Mouse (Mus musculus): ENCODE results near the gene Plcb2. TPM values are rescaled to one million over a fixed set of nuclear protein-coding genes. Genes with fewer than 3 reads are reported as not detected.

The Plcb2 gene
- total RNA-seq, 2 experiments from 2014 or later, result 2.4 to 2.8 TPM

DNA sequence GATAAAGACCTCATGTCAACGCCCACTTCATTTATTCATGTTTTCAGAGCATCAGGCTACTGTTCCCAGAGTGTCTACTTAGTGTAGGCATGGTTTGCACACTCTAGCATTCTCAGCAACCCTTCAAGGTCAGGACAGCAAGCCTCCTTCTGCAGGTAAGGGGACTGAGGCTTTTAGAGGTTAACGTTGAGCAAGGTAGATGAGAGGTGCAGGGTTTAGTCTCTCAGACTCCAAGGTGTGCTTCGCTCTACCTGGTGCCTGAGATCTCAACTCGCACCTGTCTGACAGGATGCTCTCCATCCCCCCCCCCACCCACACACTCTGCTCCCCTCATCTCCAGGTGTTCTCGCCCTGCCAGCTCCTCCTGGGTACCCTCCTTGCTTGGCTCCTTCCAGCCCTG is 25.9 kb upstream of the Plcb2 start:
- intact Hi-C loops (cut with DNase I), result no loop called here
- DNase-seq (ENCODE audit: low spot score in 2 of 2), result no peak

DNA sequence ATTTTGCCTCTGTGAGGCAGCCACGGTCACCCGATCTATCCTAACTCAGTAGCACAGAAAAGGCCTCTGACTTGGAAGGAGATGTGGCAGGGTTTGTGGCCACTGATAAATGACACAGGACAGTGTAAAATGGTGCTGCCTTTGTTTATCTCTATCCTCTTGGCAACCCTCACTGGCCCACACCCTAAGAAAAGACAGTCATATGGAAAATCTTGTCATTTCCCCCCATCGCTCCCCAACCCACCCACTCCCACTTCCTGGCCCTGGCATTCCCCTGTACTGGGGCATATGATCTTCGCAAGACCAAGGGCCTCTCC is 24.5 kb upstream of the Plcb2 start:
- no peak for DNase-seq (ENCODE audit: low spot score in 2 of 2)
- intact Hi-C loops (cut with DNase I), result no loop called here

DNA sequence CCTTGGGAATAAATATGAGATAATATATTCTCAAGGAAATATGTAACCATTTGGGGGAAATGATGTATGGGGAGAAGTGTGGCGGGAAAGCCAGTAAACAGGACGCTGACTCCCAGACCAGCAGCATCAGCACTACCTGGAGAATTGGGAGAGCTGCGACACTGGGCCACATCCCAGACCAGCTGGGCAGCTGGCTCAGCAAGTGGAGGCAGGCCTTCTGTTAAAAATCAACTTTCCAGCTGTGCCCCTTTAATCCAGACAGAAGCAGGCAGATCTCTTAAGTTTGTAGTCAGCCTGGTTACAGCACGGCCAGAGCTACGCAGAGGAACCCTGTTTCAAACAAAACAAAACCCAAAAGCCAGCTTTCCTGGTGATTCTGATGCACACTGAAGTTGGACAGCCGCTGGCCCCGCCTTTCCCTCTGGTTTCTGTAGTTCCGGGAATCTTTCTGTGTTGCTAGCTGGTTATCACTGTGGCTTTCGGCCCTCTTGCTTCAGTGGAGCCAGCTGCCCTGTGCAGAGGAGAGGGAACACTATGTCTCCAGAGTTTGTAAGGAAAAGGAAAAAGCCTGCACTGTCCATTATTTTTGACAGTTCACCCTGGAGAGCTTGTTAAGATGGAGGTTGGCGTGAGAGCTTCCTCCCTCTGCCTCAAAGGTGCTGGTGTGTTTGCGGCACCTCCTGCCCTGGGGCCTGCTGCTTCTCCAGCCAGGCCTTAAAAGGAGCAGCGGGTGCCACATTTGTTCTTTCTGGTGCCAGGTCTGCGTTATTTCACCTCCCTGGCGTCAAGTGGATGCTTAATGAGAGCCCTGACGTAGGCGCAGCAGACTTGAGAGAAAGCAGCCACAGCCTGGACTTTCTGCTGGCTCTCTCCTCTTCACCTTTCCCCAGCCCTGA is 23.9 kb upstream of the Plcb2 start:
- intact Hi-C loops (cut with DNase I), result no loop called here
- no peak for DNase-seq (ENCODE audit: low spot score in 2 of 2)

DNA sequence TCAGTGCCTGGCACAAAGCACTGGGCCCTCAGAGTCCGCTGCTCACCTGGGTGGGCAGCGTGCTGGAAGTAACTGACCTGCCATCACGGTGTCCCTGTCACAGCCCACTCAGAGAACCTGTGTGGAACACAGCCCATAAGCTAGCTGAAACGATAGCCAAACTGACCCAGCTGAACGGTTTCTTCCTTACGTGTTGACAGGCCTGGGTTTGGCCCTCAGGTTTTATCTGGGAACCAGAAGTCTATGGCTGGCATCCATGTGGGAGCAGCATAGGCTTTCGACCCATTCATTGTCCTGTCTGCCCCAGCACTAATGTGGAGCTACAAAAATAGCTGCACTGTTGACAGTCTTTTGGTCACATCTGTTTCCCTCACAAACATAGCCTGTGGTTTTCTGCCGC is 22.2 kb upstream of the Plcb2 start:
- intact Hi-C loops (cut with DNase I), result no loop called here
- no peak for DNase-seq (ENCODE audit: low spot score in 2 of 2)

DNA sequence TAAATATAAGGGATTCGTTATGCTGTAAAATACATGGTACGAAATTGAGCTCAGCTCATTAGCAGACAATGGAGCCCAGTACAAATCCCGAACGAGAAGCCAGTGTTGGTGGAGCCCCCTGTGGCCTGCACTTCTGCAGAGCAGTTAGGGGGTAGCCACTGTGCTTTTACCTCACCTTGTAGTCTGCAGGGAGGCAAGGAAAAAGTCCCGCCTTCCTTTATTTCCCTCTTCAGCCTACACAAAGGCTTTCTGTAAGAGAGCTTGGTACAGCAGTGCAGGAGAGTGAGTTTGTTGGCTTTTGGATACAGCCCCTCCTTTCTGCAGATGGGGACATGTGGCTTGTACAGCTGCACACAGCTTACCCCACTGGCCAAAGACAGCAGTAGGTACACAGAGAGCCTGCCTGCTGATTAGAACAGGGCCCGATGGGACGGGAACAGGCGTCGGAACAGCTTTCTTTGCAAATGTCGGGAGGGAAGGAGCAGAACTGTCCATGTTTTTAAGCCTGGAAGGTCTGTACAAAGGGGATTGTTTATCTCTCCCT is 21.2 kb upstream of the Plcb2 start:
- intact Hi-C loops (cut with DNase I), result loop anchor here (10.0 kb wide), 1 partner anchor 265 kb away; no protein-coding TSS in a partner anchor
- DNase-seq (ENCODE audit: low spot score in 2 of 2), result no peak

DNA sequence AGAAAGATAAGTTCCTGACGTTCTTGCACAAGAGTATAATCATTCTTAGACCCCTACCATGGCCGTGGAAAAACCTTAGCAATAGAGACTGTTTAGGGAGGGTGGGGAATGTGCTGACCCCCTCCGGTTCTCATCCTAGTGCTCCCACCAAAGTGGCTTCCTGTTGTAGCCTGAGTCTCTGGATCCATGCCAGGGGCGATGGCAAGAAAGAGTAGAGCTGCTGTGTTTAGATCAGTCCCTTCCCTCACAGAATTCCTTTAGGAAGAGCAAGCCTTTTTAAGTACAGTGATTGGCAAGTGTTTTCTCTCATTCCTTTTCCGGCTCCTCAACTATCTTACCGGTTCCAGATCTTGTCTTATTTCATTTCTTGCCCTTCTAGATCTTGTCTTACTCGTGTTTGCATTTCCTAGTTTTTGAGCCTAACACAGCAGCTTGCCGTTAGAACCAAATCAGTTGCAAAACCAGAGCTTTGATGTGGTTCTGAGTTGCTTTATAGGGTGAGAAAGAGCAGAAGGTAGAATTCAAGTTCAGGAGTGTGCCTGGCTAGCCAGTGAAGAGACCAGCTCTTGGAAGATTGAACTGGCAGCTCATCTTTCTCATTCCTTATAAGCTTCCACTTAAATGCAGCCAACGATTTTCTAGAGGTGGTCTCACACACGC is 19.2 kb upstream of the Plcb2 start:
- DNase-seq (ENCODE audit: low spot score in 2 of 2), result no peak
- intact Hi-C loops (cut with DNase I), result loop anchor here (10.0 kb wide), 1 partner anchor 263 kb away; no protein-coding TSS in a partner anchor

DNA sequence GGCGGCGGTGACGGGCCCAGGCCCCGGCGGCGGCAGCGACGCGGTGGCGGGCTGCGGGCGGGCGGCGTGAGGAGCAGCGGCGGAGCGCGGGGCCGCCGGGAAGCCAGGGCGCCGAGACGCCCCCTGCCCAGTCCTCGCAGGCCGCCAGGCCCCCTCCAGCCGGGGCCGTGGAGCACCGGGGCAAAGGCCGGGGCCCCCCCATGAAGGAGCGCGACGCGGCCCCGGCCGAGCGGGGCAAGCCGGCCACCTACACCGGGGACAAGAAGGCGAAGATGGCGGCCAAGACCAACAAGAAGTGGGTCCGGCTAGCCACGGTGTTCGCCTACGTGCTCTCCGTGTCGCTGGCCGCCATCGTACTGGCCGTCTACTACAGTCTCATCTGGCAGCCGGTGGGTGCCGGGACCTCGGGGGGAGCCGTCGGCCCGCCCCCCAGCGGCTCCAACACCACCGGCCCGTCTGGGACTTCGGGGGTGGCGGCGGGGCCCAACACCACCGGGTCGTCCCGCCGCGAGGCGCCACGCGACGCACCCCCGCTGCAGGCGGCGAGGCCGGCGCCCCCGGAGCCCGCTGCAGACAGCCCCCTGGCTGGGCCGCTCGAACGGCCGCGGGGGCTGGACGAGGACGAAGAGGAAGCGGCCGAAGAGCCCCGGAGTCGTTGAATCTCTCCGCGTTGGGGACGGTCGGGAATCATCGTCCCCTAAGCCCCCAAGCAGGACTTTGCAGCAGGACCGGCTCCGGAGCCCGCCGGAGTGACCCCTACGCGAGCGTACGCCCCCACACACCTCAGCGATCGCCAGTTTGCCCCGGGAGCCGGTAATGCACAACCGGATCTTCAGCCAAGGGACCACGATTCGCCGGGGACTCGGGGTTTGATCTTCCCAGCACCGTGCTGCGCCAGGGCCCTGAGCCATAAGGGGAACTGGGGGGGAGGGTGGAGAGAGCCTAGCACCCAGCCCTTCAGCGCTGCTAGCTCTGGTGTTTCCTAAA is 18.0 kb upstream of the Plcb2 start:
- DNase-seq (ENCODE audit: low spot score in 2 of 2), result no peak
- intact Hi-C loops (cut with DNase I), result loop anchor here (2.0 to 10.0 kb wide), 3 partner anchors 33 to 261 kb away; partner anchors contain the start of gene Disp2

DNA sequence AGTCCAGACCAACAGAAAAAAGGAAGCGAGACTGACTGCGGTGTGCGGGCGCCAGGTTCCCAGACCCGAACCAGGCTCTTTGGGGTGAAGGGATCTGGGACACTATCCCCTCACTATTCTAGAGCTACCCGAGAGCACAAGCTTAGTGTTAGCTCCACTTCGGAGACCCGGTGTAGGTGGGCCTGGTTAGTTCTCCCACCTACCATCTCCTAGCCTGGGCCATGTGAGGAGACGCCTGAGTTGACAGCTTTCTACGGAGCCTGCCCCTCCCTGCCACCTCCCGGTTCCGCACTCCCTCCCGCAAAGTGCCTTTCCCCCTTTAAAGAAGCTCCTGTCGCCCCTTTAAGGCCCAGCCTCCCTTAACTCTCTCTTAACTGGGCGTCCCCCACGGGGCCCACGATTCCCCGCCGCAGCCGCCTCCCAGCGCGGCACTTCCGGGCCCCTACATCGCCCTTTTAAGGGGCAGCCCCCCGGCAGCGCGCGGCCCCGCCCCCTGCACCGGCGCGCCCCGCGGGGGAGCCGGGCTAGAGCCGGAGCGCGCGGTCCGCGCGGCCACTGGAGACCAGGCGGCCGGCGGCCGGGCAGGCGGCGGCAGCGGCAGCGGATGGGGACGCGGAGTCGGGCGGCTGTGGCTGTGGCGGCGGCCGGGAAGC is 17.1 kb upstream of the Plcb2 start, which contains the start of gene Inafm2:
Gene Inafm2 (plus strand): TSS at position 527 of the 653 bp plus-strand sequence.
- DNase-seq (ENCODE audit: low spot score in 2 of 2), result peak; percentile 85 to 91
- intact Hi-C loops (cut with DNase I), result loop anchor here (2.0 to 10.0 kb wide), 3 partner anchors 33 to 261 kb away; partner anchors contain the start of gene Disp2

DNA sequence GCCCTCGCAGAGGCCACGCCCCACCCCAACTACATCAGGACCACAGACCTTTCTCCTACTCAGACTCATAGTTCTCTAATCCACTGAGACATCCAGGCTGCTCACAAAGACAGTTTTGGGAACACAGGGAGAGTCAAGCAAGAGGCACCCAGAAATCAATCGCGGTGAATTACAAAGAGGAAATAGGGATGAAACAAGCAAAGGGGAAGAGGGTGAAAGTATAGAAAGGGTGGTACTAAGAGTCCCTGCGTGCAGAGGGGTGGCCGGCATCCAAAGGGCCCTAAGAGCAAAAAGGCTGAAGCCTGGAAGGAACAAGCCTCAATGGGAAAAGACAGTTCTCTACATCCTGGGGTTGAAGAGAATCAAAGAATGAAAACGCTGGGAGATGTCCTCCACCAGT is 16.4 kb upstream of the Plcb2 start:
- DNase-seq (ENCODE audit: low spot score in 2 of 2), result no peak
- intact Hi-C loops (cut with DNase I), result loop anchor here (2.0 to 10.0 kb wide), 3 partner anchors 34 to 260 kb away; partner anchors contain the start of gene Disp2

DNA sequence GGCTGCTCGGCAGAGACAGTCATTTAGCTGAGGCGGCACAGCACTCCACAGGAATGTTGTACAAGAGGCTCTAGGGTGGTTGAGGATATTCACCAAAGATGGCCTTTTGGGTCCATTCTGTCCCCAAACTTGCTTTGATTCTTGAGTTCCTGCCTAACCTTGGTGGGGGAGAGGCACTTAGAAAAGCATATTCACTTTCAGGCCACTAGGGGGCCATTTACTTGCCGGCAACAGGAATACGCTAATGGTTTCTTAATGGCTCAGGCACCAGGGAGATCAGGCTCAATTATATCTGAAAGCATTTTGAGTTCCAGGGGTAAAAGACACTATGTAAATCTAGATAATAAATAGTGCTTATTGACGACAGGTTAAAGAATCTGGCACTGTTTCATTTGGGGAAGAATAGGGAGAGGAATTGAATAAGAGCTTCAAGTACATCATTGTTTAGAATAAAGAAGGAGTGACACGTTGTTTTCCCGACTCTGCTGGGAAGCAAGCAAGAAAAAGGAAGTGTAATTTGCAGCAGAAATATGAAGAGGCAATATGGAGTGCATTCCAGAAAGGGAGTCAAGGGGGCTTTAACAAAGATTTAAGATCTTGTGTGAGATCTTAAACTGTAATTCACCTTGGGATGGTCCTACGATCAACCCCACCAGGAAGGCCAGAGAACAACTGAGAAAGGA is 15.2 kb upstream of the Plcb2 start:
- intact Hi-C loops (cut with DNase I), result loop anchor here (10.0 kb wide), 1 partner anchor 259 kb away; no protein-coding TSS in a partner anchor

DNA sequence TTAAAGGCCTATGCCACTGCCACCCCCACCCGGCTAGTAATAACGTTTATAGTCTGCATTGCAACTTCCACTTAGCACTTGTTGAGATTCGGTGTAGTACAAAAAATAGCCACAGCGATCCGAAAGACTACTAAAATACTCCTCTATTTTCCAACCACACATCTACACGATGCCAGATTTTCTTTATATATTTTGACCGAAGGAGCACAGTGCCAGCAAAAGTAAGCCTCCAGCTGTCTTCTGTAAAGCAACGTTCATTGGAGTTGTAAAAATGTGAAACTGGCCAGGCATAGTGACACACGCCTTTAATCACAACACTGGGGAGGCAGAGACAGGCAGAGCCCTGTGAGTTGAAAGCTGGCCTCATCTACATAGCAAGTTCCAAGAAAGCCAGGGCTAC is 12.9 kb upstream of the Plcb2 start:
- peak in 1 of 2 experiments; percentile 65 for DNase-seq (ENCODE audit: low spot score in 2 of 2)
- intact Hi-C loops (cut with DNase I), result loop anchor here (10.0 kb wide), 1 partner anchor 256 kb away; no protein-coding TSS in a partner anchor

More for the DNA sequence above, 15.2 kb upstream of the Plcb2 start:
- peak in 1 of 2 experiments; percentile 58 for DNase-seq (ENCODE audit: low spot score in 2 of 2)

DNA sequence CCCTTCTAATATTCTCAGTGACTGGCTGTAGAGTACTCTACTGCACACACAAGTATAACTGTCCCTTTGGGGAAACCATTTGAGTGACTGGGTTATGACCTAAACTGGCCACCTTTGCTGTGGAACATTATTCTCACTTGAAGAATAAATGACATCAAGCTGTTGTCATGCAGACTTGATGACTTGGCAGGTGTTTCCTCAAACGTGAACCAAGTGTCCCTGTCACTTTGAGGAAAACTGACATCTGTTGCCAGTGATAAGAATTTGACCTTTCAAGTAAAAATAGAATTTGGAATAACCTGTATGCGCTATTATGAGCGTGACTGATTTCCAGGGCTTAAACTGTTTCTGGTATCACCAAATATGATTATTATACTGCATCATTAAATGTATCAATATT is 12.1 kb upstream of the Plcb2 start:
- DNase-seq (ENCODE audit: low spot score in 2 of 2), result no peak
- intact Hi-C loops (cut with DNase I), result loop anchor here (10.0 kb wide), 1 partner anchor 256 kb away; no protein-coding TSS in a partner anchor

DNA sequence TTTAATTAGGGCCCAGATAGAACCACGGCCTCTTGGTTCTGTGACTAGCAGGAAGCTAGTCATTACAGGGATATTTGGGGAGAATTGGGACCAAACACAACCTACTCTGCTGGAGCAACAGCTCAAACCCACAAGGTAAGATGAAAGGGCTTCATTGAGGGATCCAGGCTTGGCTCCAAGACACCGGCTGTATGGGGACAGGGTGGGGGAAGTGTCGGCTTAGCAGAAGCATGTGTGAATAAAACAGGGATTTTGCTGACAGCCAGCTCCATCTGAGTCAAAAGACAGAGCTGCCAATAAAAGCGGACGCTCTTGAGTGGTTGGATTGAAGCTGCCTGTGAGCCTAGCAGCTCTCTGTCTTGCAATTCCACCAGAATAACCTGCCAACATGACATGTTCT is 5.1 kb upstream of the Plcb2 start:
- DNase-seq (ENCODE audit: low spot score in 2 of 2), result peak; percentile 62 to 67
- intact Hi-C loops (cut with DNase I), result loop anchor here (5.0 kb wide), 1 partner anchor 96 kb away; no protein-coding TSS in a partner anchor

DNA sequence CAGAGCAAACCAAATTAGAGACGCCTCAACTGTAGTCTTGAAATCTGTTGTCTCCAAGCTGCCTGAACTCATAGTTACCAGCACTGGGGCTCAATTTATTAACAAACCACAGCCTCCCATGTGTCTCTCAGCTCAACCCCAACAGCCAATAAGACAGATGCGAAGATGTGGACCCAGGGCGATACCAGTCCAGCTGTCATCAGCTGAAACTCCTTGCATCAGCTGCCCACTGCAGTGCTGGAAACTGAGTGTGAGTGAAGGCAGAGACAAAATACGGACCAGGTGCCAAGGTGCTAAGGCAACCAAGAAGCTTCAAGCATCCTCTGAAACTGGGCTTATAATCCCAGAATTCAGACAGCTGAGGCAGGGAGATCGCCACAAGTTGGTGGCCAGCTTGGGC is 3.7 kb upstream of the Plcb2 start:
- intact Hi-C loops (cut with DNase I), result loop anchor here (2.0 to 5.0 kb wide), 2 partner anchors 31 to 95 kb away; no protein-coding TSS in a partner anchor
- DNase-seq (ENCODE audit: low spot score in 2 of 2), result no peak

DNA sequence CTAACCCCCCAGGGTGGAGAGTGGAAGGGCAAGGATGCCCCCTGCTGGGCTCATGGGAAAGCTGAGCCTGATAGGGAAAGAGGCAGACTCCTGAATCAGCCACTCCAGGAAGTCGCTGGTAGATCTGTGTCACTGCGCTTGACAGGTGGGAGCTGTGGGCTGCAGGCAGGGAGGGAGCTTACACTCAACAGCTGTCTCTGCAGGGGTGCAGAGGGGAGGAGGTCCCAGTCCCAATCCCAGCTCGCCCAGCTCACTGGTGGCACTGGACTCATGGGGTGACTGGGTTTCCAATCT is 2.3 kb upstream of the Plcb2 start:
- DNase-seq (ENCODE audit: low spot score in 2 of 2), result peak; percentile 76 to 86
- intact Hi-C loops (cut with DNase I), result loop anchor here (2.0 to 5.0 kb wide), 2 partner anchors 30 to 93 kb away; no protein-coding TSS in a partner anchor

DNA sequence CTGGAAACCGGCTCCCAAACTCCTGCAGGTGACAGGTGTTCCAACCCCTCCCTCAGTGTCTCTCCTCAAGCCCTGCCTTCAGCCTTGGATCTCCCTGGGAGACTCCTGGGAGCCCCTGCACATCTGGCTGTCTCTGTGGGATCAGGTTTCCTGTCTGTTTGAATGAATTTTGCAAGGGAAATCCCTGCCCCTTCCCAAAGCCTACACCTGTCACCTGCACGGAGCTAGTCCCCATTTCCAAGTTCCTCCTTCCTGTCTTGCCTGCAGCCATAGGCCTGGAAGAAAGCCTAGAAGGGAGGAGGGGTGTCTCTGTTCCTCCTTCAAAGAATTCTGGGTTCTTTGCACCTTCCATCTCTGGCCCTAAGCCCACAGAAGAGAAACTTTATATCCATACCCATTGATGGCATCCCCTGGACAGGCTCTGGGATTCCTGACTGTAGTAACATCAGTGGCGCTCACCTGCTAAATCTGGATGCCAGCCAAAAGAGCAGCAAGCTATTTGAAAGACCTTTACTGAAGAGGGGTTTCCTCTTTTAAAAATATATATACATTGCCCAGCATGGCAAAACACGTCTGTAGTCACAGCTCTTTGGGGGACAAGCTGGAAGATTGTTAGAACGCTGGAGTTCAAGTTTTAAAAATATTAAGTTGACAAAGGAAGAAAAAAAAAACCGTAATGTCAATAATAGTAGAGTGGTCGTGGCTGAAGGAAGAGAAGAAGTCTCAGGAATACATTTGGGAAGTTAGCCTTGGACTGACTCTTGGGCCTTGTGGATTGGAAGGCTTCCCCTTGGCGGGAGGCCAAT is 1.8 kb upstream of the Plcb2 start:
- DNase-seq (ENCODE audit: low spot score in 2 of 2), result no peak
- intact Hi-C loops (cut with DNase I), result loop anchor here (2.0 to 5.0 kb wide), 2 partner anchors 29 to 93 kb away; no protein-coding TSS in a partner anchor

DNA sequence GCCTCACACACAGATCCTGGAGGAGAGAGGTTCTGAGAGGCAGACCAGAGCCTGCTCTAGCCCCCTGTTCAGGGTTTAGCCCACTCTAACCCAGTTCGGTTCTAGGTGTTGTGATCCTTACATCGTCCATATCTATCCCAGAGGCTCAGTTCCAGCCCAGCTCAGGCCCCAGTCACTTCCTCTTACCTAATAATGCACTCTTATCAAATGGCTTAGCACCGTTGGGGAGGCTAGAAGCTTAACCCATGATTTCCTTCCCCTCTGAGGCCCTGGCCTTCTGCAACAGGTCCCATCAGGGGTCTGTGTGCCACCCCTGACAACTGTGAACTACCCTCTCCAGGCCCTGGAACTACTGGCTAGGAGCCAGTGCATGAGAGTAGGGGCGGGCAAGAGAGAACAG is 956 bp upstream of the Plcb2 start:
- intact Hi-C loops (cut with DNase I), result no loop called here
- no peak for DNase-seq (ENCODE audit: low spot score in 2 of 2)
